Mouse (Mus musculus): ENCODE results near the gene Garnl3. TPM values are rescaled to one million over a fixed set of nuclear protein-coding genes. Genes with fewer than 3 reads are reported as not detected.

Gene Garnl3
- total RNA-seq, 1 experiment = 8.5 TPM

- no peak overlapping the region for H3K9ac ChIP-seq (ENCODE audit: insufficient read depth, low read depth, low read length, poor library complexity, severe bottlenecking)
- no peak for DNase-seq (ENCODE audit: low read depth, low spot score)
- no peak for TF ChIP-seq ZNF384 (IDR thresholded peaks at IDR 0.05; ENCODE audit: low read depth, low read length)
- TF ChIP-seq ZC3H11A (IDR thresholded peaks at IDR 0.05; ENCODE audit: borderline replicate concordance, low read depth, low read length) = no peak
- TF ChIP-seq MAFK (IDR thresholded peaks at IDR 0.05; ENCODE audit: insufficient read depth, low read depth, low read length) = no peak
- TF ChIP-seq HCFC1 (IDR thresholded peaks at IDR 0.05; ENCODE audit: borderline replicate concordance, insufficient read depth, low read length) = no peak
- no peak for TF ChIP-seq CHD2 (IDR thresholded peaks at IDR 0.05; ENCODE audit: low read depth, low read length)
These were observed 174.1 kb downstream of the Garnl3 start for GRCm38 (mm10) chr2:32957344-32957743.

GRCm38 (mm10) chr2:32954581-32954980 is 176.9 kb downstream of the Garnl3 start:
- no peak overlapping the region for H3K27ac ChIP-seq (ENCODE audit: insufficient read depth, low read depth, low read length, poor library complexity, severe bottlenecking)
- no peak overlapping the region for H3K9ac ChIP-seq (ENCODE audit: insufficient read depth, low read depth, low read length, poor library complexity, severe bottlenecking)
- DNase-seq (ENCODE audit: low read depth, low spot score) = no peak
- no peaks in the 10 kb centered on the region for H3K4me1 ChIP-seq (ENCODE audit: control insufficient read depth in 2 of 2, insufficient read depth in 2 of 2, low read length in 2 of 2, poor library complexity in 1 of 2)
- in situ Hi-C loops (cut with MboI; ENCODE audit: low sequenced_read_pairs in 2 of 2, unreplicated experiment in 2 of 2) = no loop called here
- H3K36me3 ChIP-seq (ENCODE audit: control insufficient read depth, insufficient read depth, low read length, poor library complexity, severe bottlenecking) = peaks cover 38% of the 10 kb centered on the region
- TF ChIP-seq CHD2 (IDR thresholded peaks at IDR 0.05; ENCODE audit: low read depth, low read length) (no peak), HCFC1 (IDR thresholded peaks at IDR 0.05; ENCODE audit: borderline replicate concordance, insufficient read depth, low read length) (no peak), ZNF384 (IDR thresholded peaks at IDR 0.05; ENCODE audit: low read depth, low read length) (no peak), ZC3H11A (IDR thresholded peaks at IDR 0.05; ENCODE audit: borderline replicate concordance, low read depth, low read length) (no peak), MAFK (IDR thresholded peaks at IDR 0.05; ENCODE audit: insufficient read depth, low read depth, low read length) (no peak)
- H3K4me3 ChIP-seq (ENCODE audit: insufficient read depth in 1 of 2, low read depth in 1 of 2, low read length in 2 of 2, poor library complexity in 1 of 2, severe bottlenecking in 1 of 2) = no peak overlapping the region
- H3K9me3 ChIP-seq (ENCODE audit: control insufficient read depth, insufficient read depth, low read depth, low read length) = no peaks in the 10 kb centered on the region

More at GRCm38 (mm10) chr2:32957344-32957743, 174.1 kb downstream of the Garnl3 start:
- Histone ChIP-seq H3K27ac (ENCODE audit: insufficient read depth, low read depth, low read length, poor library complexity, severe bottlenecking) (no peak overlapping the region), H3K9me3 (ENCODE audit: control insufficient read depth, insufficient read depth, low read depth, low read length) (no peaks in the 10 kb centered on the region), H3K4me1 (ENCODE audit: control insufficient read depth in 2 of 2, insufficient read depth in 2 of 2, low read length in 2 of 2, poor library complexity in 1 of 2) (peaks cover 0 to 3% of the 10 kb centered on the region in 2 experiments; a peak in 1 of 4 replicates), H3K4me3 (ENCODE audit: insufficient read depth in 1 of 2, low read depth in 1 of 2, low read length in 2 of 2, poor library complexity in 1 of 2, severe bottlenecking in 1 of 2) (no peak overlapping the region), H3K36me3 (ENCODE audit: control insufficient read depth, insufficient read depth, low read length, poor library complexity, severe bottlenecking) (peaks cover 33% of the 10 kb centered on the region)
- in situ Hi-C loops (cut with MboI; ENCODE audit: low sequenced_read_pairs in 2 of 2, unreplicated experiment in 2 of 2) = no loop called here

- Histone ChIP-seq H3K4me1 (ENCODE audit: control insufficient read depth in 2 of 2, insufficient read depth in 2 of 2, low read length in 2 of 2, poor library complexity in 1 of 2) (peaks cover 0 to 4% of the 10 kb centered on the region in 2 experiments; a peak in 2 of 4 replicates), H3K27ac (ENCODE audit: insufficient read depth, low read depth, low read length, poor library complexity, severe bottlenecking) (no peak overlapping the region), H3K36me3 (ENCODE audit: control insufficient read depth, insufficient read depth, low read length, poor library complexity, severe bottlenecking) (peaks cover 32% of the 10 kb centered on the region; the same call in 1 of the 2 replicates), H3K9ac (ENCODE audit: insufficient read depth, low read depth, low read length, poor library complexity, severe bottlenecking) (no peak overlapping the region), H3K4me3 (ENCODE audit: insufficient read depth in 1 of 2, low read depth in 1 of 2, low read length in 2 of 2, poor library complexity in 1 of 2, severe bottlenecking in 1 of 2) (no peak overlapping the region), H3K9me3 (ENCODE audit: control insufficient read depth, insufficient read depth, low read depth, low read length) (no peaks in the 10 kb centered on the region)
- no peak for TF ChIP-seq MAFK (IDR thresholded peaks at IDR 0.05; ENCODE audit: insufficient read depth, low read depth, low read length)
- no peak for TF ChIP-seq HCFC1 (IDR thresholded peaks at IDR 0.05; ENCODE audit: borderline replicate concordance, insufficient read depth, low read length)
- in situ Hi-C loops (cut with MboI; ENCODE audit: low sequenced_read_pairs in 2 of 2, unreplicated experiment in 2 of 2) = no loop called here
- no peak for DNase-seq (ENCODE audit: low read depth, low spot score)
These were observed 184.0 kb downstream of the Garnl3 start for GRCm38 (mm10) chr2:32947454-32947853.

DNA sequence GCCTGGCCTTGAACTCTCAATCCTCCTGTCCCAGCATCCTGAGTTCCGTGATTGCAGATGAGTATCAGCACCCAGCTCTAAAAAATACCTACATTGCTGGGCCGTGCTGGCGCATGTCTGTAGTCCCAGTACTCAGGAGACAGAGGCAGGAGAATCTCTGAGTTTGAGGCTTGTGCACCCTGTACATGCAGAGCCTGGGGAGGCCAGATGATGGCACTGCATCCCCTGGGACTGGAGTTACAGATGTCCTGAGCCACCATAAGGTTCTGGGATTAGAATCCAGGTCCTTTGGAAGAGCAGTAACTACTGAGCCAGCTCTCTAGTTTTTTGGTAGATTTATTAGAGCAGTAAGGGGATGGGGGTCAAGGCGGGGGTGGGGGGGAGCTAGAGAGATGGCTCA is 191.0 kb downstream of the Garnl3 start:
- Histone ChIP-seq H3K36me3 (ENCODE audit: control insufficient read depth, insufficient read depth, low read length, poor library complexity, severe bottlenecking) (peaks cover 32% of the 10 kb centered on the region; the same call in 1 of the 2 replicates), H3K9ac (ENCODE audit: insufficient read depth, low read depth, low read length, poor library complexity, severe bottlenecking) (peak overlapping the region; percentile 38; the same call in 1 of the 2 replicates), H3K27ac (ENCODE audit: insufficient read depth, low read depth, low read length, poor library complexity, severe bottlenecking) (no peak overlapping the region), H3K9me3 (ENCODE audit: control insufficient read depth, insufficient read depth, low read depth, low read length) (no peaks in the 10 kb centered on the region), H3K4me1 (ENCODE audit: control insufficient read depth in 2 of 2, insufficient read depth in 2 of 2, low read length in 2 of 2, poor library complexity in 1 of 2) (peaks cover 0 to 12% of the 10 kb centered on the region in 2 experiments; a peak in 2 of 4 replicates), H3K4me3 (ENCODE audit: insufficient read depth in 1 of 2, low read depth in 1 of 2, low read length in 2 of 2, poor library complexity in 1 of 2, severe bottlenecking in 1 of 2) (peak overlapping the region in 1 of 2 experiments; percentile 26; a peak in 1 of 4 replicates)
- in situ Hi-C loops (cut with MboI; ENCODE audit: low sequenced_read_pairs in 2 of 2, unreplicated experiment in 2 of 2) = no loop called here
- TF ChIP-seq ZNF384 (IDR thresholded peaks at IDR 0.05; ENCODE audit: low read depth, low read length) = no peak
- no peak for TF ChIP-seq ZC3H11A (IDR thresholded peaks at IDR 0.05; ENCODE audit: borderline replicate concordance, low read depth, low read length)
- no peak for TF ChIP-seq MAFK (IDR thresholded peaks at IDR 0.05; ENCODE audit: insufficient read depth, low read depth, low read length)
- TF ChIP-seq HCFC1 (IDR thresholded peaks at IDR 0.05; ENCODE audit: borderline replicate concordance, insufficient read depth, low read length) = no peak
- no peak for TF ChIP-seq CHD2 (IDR thresholded peaks at IDR 0.05; ENCODE audit: low read depth, low read length)
- no peak for DNase-seq (ENCODE audit: low read depth, low spot score)

Data from ES-E14 (cell line).